Mouse (Mus musculus): ENCODE measurements at regions not wholly inside any gene's neighbourhood (a gene's known extent, or its start where the extent isn't known, plus 50 kb on each side); places are given as distances from the start of the nearest gene placed in this dataset.

DNA sequence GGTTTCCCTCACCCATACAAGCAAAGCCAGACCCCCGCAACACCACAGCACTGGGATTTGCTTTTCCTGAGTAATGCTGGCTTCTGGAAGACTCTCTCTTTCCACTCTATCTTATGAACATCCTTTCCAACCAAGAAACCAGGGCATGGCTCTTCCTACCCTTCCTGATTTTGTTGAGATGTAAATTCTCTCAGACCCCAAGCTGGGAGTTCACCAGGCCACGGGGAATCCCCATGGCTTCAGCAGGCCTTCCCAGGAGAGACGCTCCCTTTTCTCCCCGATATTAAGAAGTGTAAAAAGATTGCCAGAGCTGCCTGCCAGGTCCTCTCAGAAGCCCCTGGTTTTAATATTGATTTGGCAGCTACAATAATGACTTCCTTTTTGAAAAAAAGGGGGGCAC, 146.3 kb upstream of the Tbx3 start:
- TF ChIP-seq E2F4 (IDR thresholded peaks at IDR 0.05; ENCODE audit: insufficient read depth) (no peak), POLR2A (IDR thresholded peaks at IDR 0.05; ENCODE audit: insufficient read length, low read depth) (no peak), TCF12 (IDR thresholded peaks at IDR 0.05; ENCODE audit: insufficient read depth, poor library complexity, severe bottlenecking) (no peak), USF1 (IDR thresholded peaks at IDR 0.05; ENCODE audit: low read depth) (no peak), SRF (IDR thresholded peaks at IDR 0.05; ENCODE audit: control insufficient read depth, insufficient read length, low read depth) (no peak), POLR2AphosphoS2 (IDR thresholded peaks at IDR 0.05; ENCODE audit: insufficient read length, low read depth) (no peak), REST (IDR thresholded peaks at IDR 0.05; ENCODE audit: insufficient read depth, insufficient read length) (no peak), MAX (IDR thresholded peaks at IDR 0.05; ENCODE audit: low read depth) (no peak), MYOD1 (IDR thresholded peaks at IDR 0.05; ENCODE audit: control insufficient read depth in 1 of 3, insufficient read length in 2 of 3, low read depth in 2 of 3) (no peak), CEBPB (IDR thresholded peaks at IDR 0.05; ENCODE audit: insufficient read depth, poor library complexity, severe bottlenecking) (no peak)
